ENCODE assay signal across 8 mouse cellular contexts in genomic region chr6:86370093-86370713, GRCm38 (mm10). TPM values are rescaled to one million over a fixed set of nuclear protein-coding genes. Genes with fewer than 3 reads are reported as not detected.
DNase-seq lines count a peak whose midpoint lies in the region; ATAC-seq and TF ChIP-seq lines count a peak whose summit lies in the region.

No protein-coding gene starts in this region.

- TF ChIP-seq CTCF in heart, adult 2 months (IDR thresholded peaks at IDR 0.05): peak; percentile 60

- 0 out of 2 replicates have a peak, but pooled peaks cover 1% of the 10 kb centered on the region for H3K79me2 ChIP-seq in heart, adult 2 months (replicated peaks; ENCODE audit: control insufficient read depth, insufficient read depth, low read length)

- no peaks in the 10 kb centered on the region for H3K27me3 ChIP-seq in heart, adult 2 months (ENCODE audit: control insufficient read depth, insufficient read depth, low read length)
- no peaks in the 10 kb centered on the region for H3K27me3 ChIP-seq in forebrain, embryonic 15.5 days
- no peaks in the 10 kb centered on the region for H3K27me3 ChIP-seq in liver, embryonic 13.5 days

- WGBS in heart, adult 2 months: 61% methylated on average over 3 of the region's 3 CpGs
- 66% methylated on average over 3 of the region's 3 CpGs for WGBS in forebrain, embryonic 15.5 days
- 64% methylated on average over 3 of the region's 3 CpGs for WGBS in liver, embryonic 13.5 days (ENCODE audit: insufficient replicate concordance)

- no peaks in the 10 kb centered on the region for H3K9me3 ChIP-seq in forebrain, embryonic 15.5 days
- H3K9me3 ChIP-seq in liver, embryonic 13.5 days (replicated peaks): no peaks in the 10 kb centered on the region

- no peak for DNase-seq in heart, adult 2 months
- DNase-seq in heart, adult 18-20 months: no peak
- peak; percentile 51 for DNase-seq in ES-CJ7 (ENCODE audit: low read depth, low spot score)
- DNase-seq in liver, embryonic 13.5 days: peak; percentile 24
- peak; percentile 18 to 28 for DNase-seq in spleen, postnatal 36 days (ENCODE audit: low spot score in 2 of 2)
- no peak for DNase-seq in urinary bladder, postnatal 14 days (ENCODE audit: low spot score)
- no peak for DNase-seq in urinary bladder, postnatal 10 days (ENCODE audit: low spot score)

- H3K36me3 ChIP-seq in heart, adult 2 months (ENCODE audit: control insufficient read depth, insufficient read depth, low read length): no peaks in the 10 kb centered on the region
- peaks cover 10% of the 10 kb centered on the region; the same call in 1 of the 2 replicates for H3K36me3 ChIP-seq in forebrain, embryonic 15.5 days
- H3K36me3 ChIP-seq in liver, embryonic 13.5 days: peaks cover 30% of the 10 kb centered on the region

- ATAC-seq in forebrain, embryonic 15.5 days (replicated peaks): no peak
- no peak for ATAC-seq in liver, embryonic 13.5 days (ENCODE audit: low read depth)

- H3K4me1 ChIP-seq in heart, adult 2 months (ENCODE audit: control insufficient read depth, insufficient read depth, low read length): peaks cover 7% of the 10 kb centered on the region
- H3K4me1 ChIP-seq in forebrain, embryonic 15.5 days: peaks cover 44% of the 10 kb centered on the region
- peaks cover 56% of the 10 kb centered on the region for H3K4me1 ChIP-seq in liver, embryonic 13.5 days (replicated peaks)

- no peak overlapping the region for H3K4me3 ChIP-seq in heart, adult 2 months
- peak overlapping the region; percentile 89 for H3K4me3 ChIP-seq in forebrain, embryonic 15.5 days
- H3K4me3 ChIP-seq in liver, embryonic 13.5 days (replicated peaks): peak overlapping the region; percentile 92

- intact Hi-C loops in heart, adult 2 months (cut with DNase I): loop anchor here (2.0 to 10.0 kb wide), 2 partner anchors 27 to 425 kb away; partner anchors contain the start of gene Pcyox1

- TF ChIP-seq POLR2A in heart, adult 2 months (IDR thresholded peaks at IDR 0.05; ENCODE audit: insufficient read depth, low read depth, low read length): 0 out of 2 replicates have a peak, but pooled peaks have one; percentile 32

- peak overlapping the region; percentile 60 for H3K4me2 ChIP-seq in forebrain, embryonic 15.5 days (replicated peaks)
- peak overlapping the region; percentile 90 for H3K4me2 ChIP-seq in liver, embryonic 13.5 days

- no peak for TF ChIP-seq EP300 in heart, adult 2 months (IDR thresholded peaks at IDR 0.05; ENCODE audit: insufficient read depth, low read depth, low read length)

- no peak overlapping the region for H3K27ac ChIP-seq in heart, adult 2 months
- H3K27ac ChIP-seq in forebrain, embryonic 15.5 days (replicated peaks): peak overlapping the region; percentile 96
- peak overlapping the region; percentile 86 for H3K27ac ChIP-seq in liver, embryonic 13.5 days

- peak overlapping the region; percentile 37; the same call in 1 of the 2 replicates for H3K9ac ChIP-seq in heart, adult 2 months (ENCODE audit: low read depth, low read length)
- peak overlapping the region; percentile 88 for H3K9ac ChIP-seq in forebrain, embryonic 15.5 days (replicated peaks)
- peak overlapping the region; percentile 79 for H3K9ac ChIP-seq in liver, embryonic 13.5 days

RNA-seq across cellular contexts. Expression of gene Snrpg, which starts 0.9 kb away (rescaled TPM):
- total RNA-seq in heart, adult 2 months (2021): 10 to 100 TPM; 41.9 to 42.0 TPM
- 22.7 and 32.3 TPM in 2 replicates for polyA plus RNA-seq in heart, adult 2 months (2012; rRNA removed)
- total RNA-seq in heart, adult 18-20 months (2021): 10 to 100 TPM; 41.2 to 48.5 TPM
- 510 and 573 TPM in 2 replicates for polyA plus RNA-seq in forebrain, embryonic 15.5 days (2015; fragmentation: Nextera tagmentation; extraction: Ambion mirVana)
- 407 and 475 TPM in 2 replicates for polyA plus RNA-seq in liver, embryonic 13.5 days (2015; fragmentation: Nextera tagmentation; extraction: Ambion mirVana)

RNA-seq across cellular contexts. Expression of gene Fam136a, which starts 4.8 kb away (rescaled TPM):
- total RNA-seq in heart, adult 2 months (2021): 10 to 100 TPM; 29.3 TPM
- polyA plus RNA-seq in heart, adult 2 months (2012; rRNA removed): 15.8 and 22.7 TPM in 2 replicates
- total RNA-seq in heart, adult 18-20 months (2021): 10 to 100 TPM; 28.6 to 28.7 TPM
- 119 and 123 TPM in 2 replicates for polyA plus RNA-seq in forebrain, embryonic 15.5 days (2015; fragmentation: Nextera tagmentation; extraction: Ambion mirVana)
- 94.3 and 104 TPM in 2 replicates for polyA plus RNA-seq in liver, embryonic 13.5 days (2015; fragmentation: Nextera tagmentation; extraction: Ambion mirVana)

RNA-seq across cellular contexts. Expression of gene Pcyox1, which starts 26.8 kb away (rescaled TPM):
- 10 to 100 TPM; 69.6 to 82.5 TPM for total RNA-seq in heart, adult 2 months (2021)
- 30.3 and 55.6 TPM in 2 replicates for polyA plus RNA-seq in heart, adult 2 months (2012; rRNA removed)
- 10 to 100 TPM; 81.9 to 86.8 TPM for total RNA-seq in heart, adult 18-20 months (2021)
- 102 and 110 TPM in 2 replicates for polyA plus RNA-seq in forebrain, embryonic 15.5 days (2015; fragmentation: Nextera tagmentation; extraction: Ambion mirVana)
- polyA plus RNA-seq in liver, embryonic 13.5 days (2015; fragmentation: Nextera tagmentation; extraction: Ambion mirVana): 38.1 and 51.3 TPM in 2 replicates

RNA-seq across cellular contexts. Expression of gene Tia1, which starts 33.8 kb away (rescaled TPM):
- 10 to 100 TPM; 22.4 to 23.7 TPM for total RNA-seq in heart, adult 2 months (2021)
- 13.1 and 27.9 TPM in 2 replicates for polyA plus RNA-seq in heart, adult 2 months (2012; rRNA removed)
- total RNA-seq in heart, adult 18-20 months (2021): 10 to 100 TPM; 17.2 to 19.3 TPM
- 396 and 401 TPM in 2 replicates for polyA plus RNA-seq in forebrain, embryonic 15.5 days (2015; fragmentation: Nextera tagmentation; extraction: Ambion mirVana)
- polyA plus RNA-seq in liver, embryonic 13.5 days (2015; fragmentation: Nextera tagmentation; extraction: Ambion mirVana): 26.4 and 31.0 TPM in 2 replicates

RNA-seq across cellular contexts. Expression of gene Gm44790, which starts 56.3 kb away (rescaled TPM):
- total RNA-seq in heart, adult 2 months (2021): not detected
- polyA plus RNA-seq in heart, adult 2 months (2012; rRNA removed): not detected in 2 replicates
- not detected for total RNA-seq in heart, adult 18-20 months (2021)
- polyA plus RNA-seq in forebrain, embryonic 15.5 days (2015; fragmentation: Nextera tagmentation; extraction: Ambion mirVana): not detected in 2 replicates
- polyA plus RNA-seq in liver, embryonic 13.5 days (2015; fragmentation: Nextera tagmentation; extraction: Ambion mirVana): not detected in 2 replicates

Comparison
In these comparisons a context has a peak if more than half of its experiments do, and no peak if none do; other contexts are left out.
1. DNase-seq: peak in ES-CJ7 (single experiment), liver, embryonic 13.5 days (single experiment) and spleen, postnatal 36 days (2 of 2); none in heart, adult 2 months (0 of 2), heart, adult 18-20 months (0 of 2), urinary bladder, postnatal 14 days (single experiment) and urinary bladder, postnatal 10 days (single experiment).
2. H3K9ac ChIP-seq: peak in every context shown above with its lines; median percentile 88 in forebrain, embryonic 15.5 days; 79 in liver, embryonic 13.5 days; 37 in heart, adult 2 months.
3. RNA of gene Snrpg, which starts 0.9 kb away (polyA plus RNA-seq): 510 to 573 TPM in forebrain, embryonic 15.5 days and 407 to 475 TPM in liver, embryonic 13.5 days; 22.7 to 32.3 TPM in heart, adult 2 months; every median in the first group is over 10 times any median in the second.